Mouse (Mus musculus): ENCODE data around the gene Smim22.

Gene Smim22

GRCm38 (mm10) chr16:5007067-5007466 lies at the start of gene Smim22:
Smim22 (plus strand) TSS chr16:5007288.
- DNase-seq (ENCODE audit: low spot score), result no peak

- DNase-seq (ENCODE audit: low spot score), result no peak
Measured at GRCm38 (mm10) chr16:4957446-4957845, 49.6 kb upstream of the Smim22 start.

GRCm38 (mm10) chr16:4960260-4960659 lies 46.8 kb upstream of the Smim22 start:
- DNase-seq (ENCODE audit: low spot score), result no peak

- no peak for DNase-seq (ENCODE audit: low spot score)
Measured at GRCm38 (mm10) chr16:4963346-4963745, 43.7 kb upstream of the Smim22 start.

GRCm38 (mm10) chr16:4963797-4964709 lies 43.0 kb upstream of the Smim22 start, which contains the start of gene Anks3:
Anks3 (minus strand) TSS chr16:4964205.
- peak; percentile 95 for DNase-seq (ENCODE audit: low spot score)

GRCm38 (mm10) chr16:4964731-4965391 lies 42.2 kb upstream of the Smim22 start:
- peak; percentile 43 for DNase-seq (ENCODE audit: low spot score)

GRCm38 (mm10) chr16:4965392-4966129 lies 41.5 kb upstream of the Smim22 start:
- DNase-seq (ENCODE audit: low spot score), result no peak

- DNase-seq (ENCODE audit: low spot score), result no peak
Measured at GRCm38 (mm10) chr16:4968426-4968825, 38.7 kb upstream of the Smim22 start.

- DNase-seq (ENCODE audit: low spot score), result no peak
Measured at GRCm38 (mm10) chr16:4969055-4969843, 37.8 kb upstream of the Smim22 start.

- DNase-seq (ENCODE audit: low spot score), result no peak
Measured at GRCm38 (mm10) chr16:4971626-4972025, 35.5 kb upstream of the Smim22 start.

GRCm38 (mm10) chr16:4974521-4974920 lies 32.6 kb upstream of the Smim22 start:
- no peak for DNase-seq (ENCODE audit: low spot score)

- no peak for DNase-seq (ENCODE audit: low spot score)
Measured at GRCm38 (mm10) chr16:4976180-4976579, 30.9 kb upstream of the Smim22 start.

GRCm38 (mm10) chr16:4978275-4979051 lies 28.6 kb upstream of the Smim22 start:
- DNase-seq (ENCODE audit: low spot score), result no peak

GRCm38 (mm10) chr16:4979755-4980380 lies 27.2 kb upstream of the Smim22 start:
- peak; percentile 42 for DNase-seq (ENCODE audit: low spot score)

GRCm38 (mm10) chr16:4984717-4985116 lies 22.4 kb upstream of the Smim22 start:
- no peak for DNase-seq (ENCODE audit: low spot score)

GRCm38 (mm10) chr16:4993276-4993675 lies 13.8 kb upstream of the Smim22 start:
- no peak for DNase-seq (ENCODE audit: low spot score)

GRCm38 (mm10) chr16:4997553-4997952 lies 9.5 kb upstream of the Smim22 start, which contains the start of gene Sept12:
Sept12 (minus strand) TSS chr16:4997852.
- peak; percentile 27 for DNase-seq (ENCODE audit: low spot score)

GRCm38 (mm10) chr16:4998984-4999383 lies 8.1 kb upstream of the Smim22 start:
- DNase-seq (ENCODE audit: low spot score), result no peak

GRCm38 (mm10) chr16:5000611-5001010 lies 6.5 kb upstream of the Smim22 start:
- DNase-seq (ENCODE audit: low spot score), result no peak

GRCm38 (mm10) chr16:5007492-5007891 lies 404 bp downstream of the Smim22 start:
- no peak for DNase-seq (ENCODE audit: low spot score)
